Comparison of ENCODE assay signal across 9 mouse cellular contexts in the genomic region with DNA sequence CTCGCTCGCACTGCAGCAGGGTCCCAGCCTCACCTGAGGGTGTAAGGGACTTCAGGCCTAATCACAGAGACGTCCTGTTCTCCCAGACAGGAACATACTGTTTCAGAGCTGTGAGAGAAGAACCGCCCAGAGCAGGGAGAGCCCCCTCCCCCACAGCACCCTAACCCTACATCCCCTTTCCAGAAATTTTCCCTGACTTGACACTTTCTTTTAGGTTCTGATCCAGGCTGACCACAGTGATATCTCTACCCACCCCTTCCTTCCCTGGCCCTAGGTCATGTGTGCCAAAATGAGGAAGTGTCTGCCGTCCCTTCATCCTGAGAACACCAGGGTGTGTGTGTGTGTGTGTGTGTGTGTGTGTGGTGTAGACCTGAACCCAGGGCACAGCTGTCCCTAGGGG. TPM values are rescaled to one million over a fixed set of nuclear protein-coding genes. Genes with fewer than 3 reads are reported as not detected.
DNase-seq lines count a peak whose midpoint lies in the region; ATAC-seq and TF ChIP-seq lines count a peak whose summit lies in the region.
"Had no signal": no experiment of that assay in that cellular context is flagged by ENCODE, and none has a peak within 500 bp of the region (broad histone marks: within the 10 kb centered on the region; RNA-seq: fewer than 3 reads in every experiment).

TSS of gene C1qc (minus strand) at position 255 of the 400 bp plus-strand sequence.

- H3K4me3 ChIP-seq in bone marrow, adult 2 months (replicated peaks; ENCODE audit: control insufficient read depth, low read depth, low read length), result no peak within 1 kb of the TSS
- H3K4me3 ChIP-seq in heart, embryonic 13.5 days, result peak within 1 kb of the TSS; percentile 7; the same call in 1 of the 2 replicates
- no peak within 1 kb of the TSS for H3K4me3 ChIP-seq in midbrain, embryonic 16.5 days (ENCODE audit: low read depth, low read length)
- H3K4me3 ChIP-seq: myocyte had no signal

- peaks cover 97% of the 10 kb centered on the region for H3K27me3 ChIP-seq in heart, embryonic 13.5 days (replicated peaks)
- H3K27me3 ChIP-seq in midbrain, embryonic 16.5 days (ENCODE audit: control insufficient read depth, insufficient read depth, low read depth, low read length), result peaks cover 29% of the 10 kb centered on the region

- TF ChIP-seq CTCF in bone marrow, adult 2 months (IDR thresholded peaks at IDR 0.05; ENCODE audit: control insufficient read depth, insufficient read depth, low read length), result no peak

- no peak for TF ChIP-seq POLR2A in bone marrow, adult 2 months (IDR thresholded peaks at IDR 0.05; ENCODE audit: borderline replicate concordance, control insufficient read depth, low read depth, low read length)

- ATAC-seq in heart, embryonic 13.5 days (ENCODE audit: extremely low read depth, insufficient number of reproducible peaks, low FRiP score, low TSS enrichment), result no peak
- ATAC-seq in midbrain, embryonic 16.5 days, result no peak

- no peak within 1 kb of the TSS for H3K4me2 ChIP-seq in heart, embryonic 13.5 days
- no peak within 1 kb of the TSS for H3K4me2 ChIP-seq in midbrain, embryonic 16.5 days (ENCODE audit: low read length)

- DNase-seq in layer of hippocampus, adult 11-12 months (ENCODE audit: low spot score), result peak; percentile 64
- no peak for DNase-seq in layer of hippocampus, adult 9-10 months (ENCODE audit: low spot score)
- no peak for DNase-seq in layer of hippocampus, postnatal 14 days (ENCODE audit: low spot score in 2 of 2)
- DNase-seq in frontal cortex, postnatal 36 days (ENCODE audit: low spot score in 2 of 2), result no peak
- no peak for DNase-seq in thymus, postnatal 14 days

- no peaks in the 10 kb centered on the region for H3K4me1 ChIP-seq in bone marrow, adult 2 months (ENCODE audit: control insufficient read depth, insufficient read depth, low read length)
- no peaks in the 10 kb centered on the region for H3K4me1 ChIP-seq in heart, embryonic 13.5 days
- peaks cover 6% of the 10 kb centered on the region; the same call in 1 of the 2 replicates for H3K4me1 ChIP-seq in midbrain, embryonic 16.5 days (ENCODE audit: control insufficient read depth, insufficient read depth, low read length)

- H3K9me3 ChIP-seq in heart, embryonic 13.5 days, result no peaks in the 10 kb centered on the region
- no peaks in the 10 kb centered on the region for H3K9me3 ChIP-seq in midbrain, embryonic 16.5 days (replicated peaks; ENCODE audit: control insufficient read depth, low read length, poor library complexity, severe bottlenecking)

- WGBS in bone marrow, adult 2 months, result 9% methylated on average over 5 of the region's 5 CpGs
- 47% methylated on average over 5 of the region's 5 CpGs for WGBS in heart, embryonic 13.5 days
- WGBS in midbrain, embryonic 16.5 days, result 66% methylated on average over 5 of the region's 5 CpGs

- peak within 1 kb of the TSS; percentile 4; the same call in 1 of the 2 replicates for H3K27ac ChIP-seq in bone marrow, adult 2 months (ENCODE audit: control insufficient read depth, insufficient read depth, low read depth, low read length, poor library complexity)
- H3K27ac ChIP-seq in heart, embryonic 13.5 days (replicated peaks), result no peak within 1 kb of the TSS
- H3K27ac ChIP-seq in midbrain, embryonic 16.5 days (ENCODE audit: low read length), result no peak within 1 kb of the TSS

- H3K36me3 ChIP-seq in heart, embryonic 13.5 days, result no peaks in the 10 kb centered on the region
- no peaks in the 10 kb centered on the region for H3K36me3 ChIP-seq in midbrain, embryonic 16.5 days (ENCODE audit: control insufficient read depth, insufficient read depth, low read length)

- H3K9ac ChIP-seq in heart, embryonic 13.5 days, result no peak within 1 kb of the TSS
- H3K9ac ChIP-seq in midbrain, embryonic 16.5 days (ENCODE audit: low read depth, low read length), result no peak within 1 kb of the TSS

RNA-seq across cellular contexts. Expression of gene C1qc, which starts in this region (rescaled TPM):
- 45.0 and 70.3 TPM in 2 replicates for polyA plus RNA-seq in bone marrow, adult 2 months (2011; ENCODE audit: insufficient read depth, insufficient read length, low replicate concordance, missing spikeins)
- 16.7 and 19.9 TPM in 2 replicates for polyA plus RNA-seq in heart, embryonic 13.5 days (2015; fragmentation: Nextera tagmentation; extraction: Ambion mirVana)
- 10 to 100 TPM; 42.6 to 43.2 TPM for total RNA-seq in layer of hippocampus, postnatal 14 days (2021)
- 13.9 and 20.8 TPM in 2 replicates for polyA plus RNA-seq in midbrain, embryonic 16.5 days (2015; fragmentation: Nextera tagmentation; extraction: Ambion mirVana)
- polyA plus RNA-seq: myocyte had no signal
